Mouse (Mus musculus): ENCODE data around the gene Hypk.
A peak's percentile ranks its signal among the peaks of the same experiment; 100 is the strongest.

The Hypk gene

DNA sequence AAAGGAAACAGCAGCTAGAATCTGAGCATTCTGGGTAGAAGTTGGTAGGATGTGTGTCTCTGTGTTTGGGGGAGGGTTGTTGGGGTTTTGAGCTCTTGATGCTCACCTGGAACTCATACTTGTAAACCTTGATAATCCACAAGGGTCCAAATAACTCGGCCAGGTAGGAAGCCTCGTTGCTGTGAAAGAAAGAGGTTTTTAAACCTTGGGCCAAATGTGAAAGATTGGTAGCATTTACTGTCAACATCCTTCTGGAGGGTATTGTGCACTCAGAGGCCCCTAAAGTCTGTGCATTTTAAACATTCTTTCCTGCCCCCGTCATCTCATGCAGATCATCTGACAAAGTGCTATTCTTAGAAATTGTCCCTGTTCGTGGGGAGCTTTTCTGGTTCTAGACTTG is at the start of gene Hypk:
Hypk (plus strand) TSS at position 301 of the 400 bp plus-strand sequence.
- DNase-seq (ENCODE audit: extremely low read depth, insufficient read length, low spot score): no peak

- no peak for DNase-seq (ENCODE audit: extremely low read depth, insufficient read length, low spot score)
Observed at GRCm38 (mm10) chr2:121403296-121403695, 49.8 kb upstream of the Hypk start.

DNA sequence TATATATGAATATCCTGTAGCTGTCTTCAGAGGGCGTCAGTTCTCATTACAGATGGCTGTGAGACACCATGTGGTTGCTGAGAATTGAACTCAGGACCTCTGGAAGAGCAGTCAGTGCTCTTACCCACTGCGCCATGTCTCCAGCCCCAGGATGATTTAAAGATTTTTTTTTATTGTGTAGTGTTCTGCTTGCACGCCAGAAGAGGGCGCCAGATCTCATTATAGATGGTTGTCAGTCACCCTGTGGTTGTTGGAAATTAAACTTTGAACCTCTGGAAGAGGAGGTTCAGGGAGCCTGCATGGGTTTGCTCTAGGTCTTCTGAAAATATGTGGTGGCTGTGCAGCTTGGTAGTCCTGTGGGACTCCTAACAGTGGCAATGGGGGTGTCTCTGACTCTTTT is 44.9 kb upstream of the Hypk start:
- peak; percentile 39 for DNase-seq (ENCODE audit: extremely low read depth, insufficient read length, low spot score)

DNA sequence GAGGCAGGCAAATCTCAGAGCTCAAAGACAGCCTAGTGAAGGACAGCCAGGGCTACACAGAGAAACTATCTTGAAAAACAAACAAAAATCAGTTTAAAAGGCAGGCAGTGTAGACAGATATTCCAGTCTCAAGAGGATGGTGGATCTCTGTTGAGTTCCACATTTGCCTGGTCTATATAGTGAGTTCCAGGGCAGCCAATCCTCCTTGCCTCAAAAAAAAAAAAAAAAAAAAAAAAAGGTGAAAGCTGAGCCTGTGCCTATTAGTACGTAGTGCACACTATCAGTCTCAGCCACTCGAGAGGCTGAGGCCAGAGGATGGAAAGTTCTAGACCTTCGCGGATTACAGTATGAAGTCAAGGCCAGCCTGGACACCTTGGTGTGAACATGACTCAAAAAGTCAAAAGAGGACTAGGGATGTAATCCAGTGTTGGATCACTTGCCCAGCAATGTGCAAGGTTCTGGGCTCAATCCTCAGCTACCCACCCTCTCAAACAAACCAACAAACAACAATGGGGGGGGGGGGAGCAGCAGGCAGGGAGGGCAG is 40.2 kb upstream of the Hypk start:
- DNase-seq (ENCODE audit: extremely low read depth, insufficient read length, low spot score): no peak

GRCm38 (mm10) chr2:121413387-121414042 is 39.6 kb upstream of the Hypk start, which contains the start of the genes Pdia3 and Catsper2:
Gene Pdia3 (plus strand): TSS chr2:121413775.
Gene Catsper2 (minus strand): TSS chr2:121413792.
- DNase-seq (ENCODE audit: extremely low read depth, insufficient read length, low spot score): peak; percentile 98

- no peak for DNase-seq (ENCODE audit: extremely low read depth, insufficient read length, low spot score)
Observed at GRCm38 (mm10) chr2:121414139-121414685, 38.9 kb upstream of the Hypk start.

GRCm38 (mm10) chr2:121415103-121415502 is 38.0 kb upstream of the Hypk start:
- no peak for DNase-seq (ENCODE audit: extremely low read depth, insufficient read length, low spot score)

GRCm38 (mm10) chr2:121415591-121415990 is 37.5 kb upstream of the Hypk start:
- no peak for DNase-seq (ENCODE audit: extremely low read depth, insufficient read length, low spot score)

GRCm38 (mm10) chr2:121416356-121416755 is 36.7 kb upstream of the Hypk start:
- DNase-seq (ENCODE audit: extremely low read depth, insufficient read length, low spot score): no peak

GRCm38 (mm10) chr2:121418476-121418875 is 34.6 kb upstream of the Hypk start:
- no peak for DNase-seq (ENCODE audit: extremely low read depth, insufficient read length, low spot score)

DNA sequence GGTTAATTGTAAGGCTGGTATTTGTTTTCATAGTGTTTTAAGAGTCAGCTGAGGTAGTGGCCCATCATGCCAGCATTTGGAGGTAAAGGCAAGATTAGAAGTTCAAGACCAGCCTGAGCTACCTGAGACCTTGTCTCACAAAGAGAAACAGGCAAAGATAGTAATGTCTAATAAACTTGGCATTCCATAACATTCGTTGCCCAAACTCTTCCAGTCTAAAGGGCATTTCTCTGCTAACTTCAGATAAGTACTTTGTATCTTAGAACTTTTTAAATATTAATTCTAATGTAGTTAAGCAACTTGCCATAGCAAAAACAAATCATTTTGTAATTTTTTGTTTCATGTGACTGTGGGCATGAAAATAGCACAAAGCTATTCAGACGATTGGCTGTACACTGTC is 29.9 kb upstream of the Hypk start:
- DNase-seq (ENCODE audit: extremely low read depth, insufficient read length, low spot score): no peak

DNA sequence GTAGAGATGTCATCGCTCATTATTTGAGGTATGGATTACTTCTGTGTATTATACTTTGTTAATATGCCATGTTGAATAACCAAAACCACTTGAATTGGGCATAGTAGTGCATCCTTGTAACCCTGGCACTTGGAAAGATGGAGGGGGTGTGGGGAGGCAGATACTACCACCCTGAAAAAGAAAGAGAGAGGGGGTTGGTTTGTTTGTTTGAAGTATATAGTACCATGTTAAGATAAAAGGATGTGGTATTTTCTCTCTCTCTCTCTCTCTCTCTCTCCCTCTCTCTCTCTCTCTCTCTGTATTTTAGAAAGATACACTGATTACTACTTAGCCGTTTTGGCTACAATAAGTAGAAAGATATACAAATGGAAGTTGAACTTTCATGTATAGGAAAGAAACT is 27.2 kb upstream of the Hypk start:
- DNase-seq (ENCODE audit: extremely low read depth, insufficient read length, low spot score): no peak

GRCm38 (mm10) chr2:121434854-121435253 is 18.2 kb upstream of the Hypk start:
- DNase-seq (ENCODE audit: extremely low read depth, insufficient read length, low spot score): no peak

DNA sequence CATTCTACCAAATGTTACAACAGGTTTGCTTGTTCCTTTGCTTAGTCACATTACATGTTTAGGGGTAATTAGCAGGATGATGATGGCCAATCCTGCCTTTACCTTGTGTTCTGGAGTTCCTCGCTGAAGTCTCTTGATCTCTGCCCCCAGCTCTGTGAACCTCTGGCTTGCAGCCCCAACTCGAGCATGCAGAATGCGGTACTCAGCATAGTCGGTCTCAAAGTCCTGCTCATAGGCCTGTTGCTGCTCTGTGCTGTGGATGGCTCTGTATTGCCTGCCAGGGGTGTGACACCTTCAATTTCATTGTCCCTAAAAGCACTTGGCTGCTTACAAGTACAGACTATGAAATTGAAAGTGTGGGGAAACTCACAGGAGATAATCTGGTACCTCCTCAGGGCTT is 13.3 kb upstream of the Hypk start:
- no peak for DNase-seq (ENCODE audit: extremely low read depth, insufficient read length, low spot score)

DNA sequence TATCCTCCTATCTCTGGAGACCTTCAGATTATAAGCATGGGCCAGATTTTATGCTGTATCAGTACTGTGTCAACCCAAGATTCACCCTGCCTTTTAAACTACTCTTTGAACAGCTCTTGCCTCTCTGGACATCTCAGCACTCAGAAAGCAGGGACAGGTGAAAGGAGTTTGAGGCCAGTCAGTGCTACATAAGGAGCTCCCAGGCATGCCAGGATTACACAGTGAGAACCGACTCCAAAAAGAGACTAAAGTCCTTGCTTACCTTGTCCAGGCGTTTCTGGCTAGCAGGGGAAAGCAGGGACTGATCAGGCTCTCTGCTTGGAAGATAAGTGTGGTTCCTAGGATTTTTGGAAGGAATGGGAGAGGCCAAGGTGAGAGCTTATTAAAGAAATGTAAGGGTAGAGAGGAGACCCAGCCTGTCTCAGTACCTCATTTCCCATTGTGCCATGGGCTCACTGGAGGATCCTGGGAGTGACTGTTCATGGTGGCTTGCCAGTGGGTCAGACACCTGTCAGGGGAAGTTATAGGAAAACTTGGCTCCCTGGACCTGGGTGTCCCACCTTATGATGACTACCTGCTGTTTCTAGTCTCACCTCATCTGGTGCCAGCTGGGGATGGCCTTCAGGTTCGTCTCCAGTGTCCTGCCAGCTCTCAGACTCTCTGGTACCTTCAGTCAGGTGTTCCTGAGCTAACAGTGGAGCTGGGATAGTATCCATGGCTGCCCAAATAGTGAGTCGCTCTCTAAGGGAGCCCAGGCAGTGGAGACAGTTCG is 12.1 kb upstream of the Hypk start:
- DNase-seq (ENCODE audit: extremely low read depth, insufficient read length, low spot score): no peak

GRCm38 (mm10) chr2:121441800-121442199 is 11.3 kb upstream of the Hypk start:
- DNase-seq (ENCODE audit: extremely low read depth, insufficient read length, low spot score): no peak

DNA sequence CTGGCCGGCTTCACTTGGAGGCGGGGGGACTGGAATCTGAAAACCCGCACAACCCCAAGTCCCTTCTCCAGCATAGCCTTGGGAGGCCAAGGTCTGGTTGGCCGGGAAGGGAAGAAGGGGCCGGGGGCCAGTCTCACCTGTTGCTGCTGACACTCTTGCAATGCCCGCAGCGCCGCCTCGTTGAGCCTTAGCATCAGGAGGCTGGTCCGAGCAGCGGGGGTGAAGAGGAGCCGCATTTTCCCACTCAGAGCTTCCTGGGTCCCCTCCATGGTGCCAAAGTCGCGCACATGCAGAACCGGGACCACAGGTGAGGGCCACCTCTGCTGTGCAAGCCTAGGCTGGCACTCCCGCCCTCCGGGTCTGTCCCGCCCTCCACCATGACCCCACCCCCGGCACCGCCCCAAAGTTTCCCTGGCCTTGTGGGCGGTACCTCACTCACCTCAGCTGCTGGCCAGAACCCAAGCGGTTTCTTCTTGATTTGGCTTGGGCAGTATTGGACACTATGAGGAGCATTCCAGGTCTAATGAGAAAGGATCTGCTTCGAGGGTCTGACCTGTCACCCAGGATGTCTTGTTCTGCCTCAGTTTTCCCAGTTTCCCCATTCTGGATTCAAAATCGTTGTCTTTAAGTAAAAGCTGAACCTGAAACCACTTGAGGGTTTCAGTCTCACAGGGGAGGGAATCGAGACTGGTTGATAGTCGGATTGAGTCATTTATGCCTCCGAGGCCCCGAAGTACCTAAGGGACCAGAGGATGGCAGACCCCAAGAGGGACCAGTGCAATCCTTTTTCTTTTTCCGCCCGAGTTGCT is 10.6 kb upstream of the Hypk start:
- DNase-seq (ENCODE audit: extremely low read depth, insufficient read length, low spot score): peak; percentile 31

GRCm38 (mm10) chr2:121443068-121443349 is 10.1 kb upstream of the Hypk start:
- no peak for DNase-seq (ENCODE audit: extremely low read depth, insufficient read length, low spot score)

DNA sequence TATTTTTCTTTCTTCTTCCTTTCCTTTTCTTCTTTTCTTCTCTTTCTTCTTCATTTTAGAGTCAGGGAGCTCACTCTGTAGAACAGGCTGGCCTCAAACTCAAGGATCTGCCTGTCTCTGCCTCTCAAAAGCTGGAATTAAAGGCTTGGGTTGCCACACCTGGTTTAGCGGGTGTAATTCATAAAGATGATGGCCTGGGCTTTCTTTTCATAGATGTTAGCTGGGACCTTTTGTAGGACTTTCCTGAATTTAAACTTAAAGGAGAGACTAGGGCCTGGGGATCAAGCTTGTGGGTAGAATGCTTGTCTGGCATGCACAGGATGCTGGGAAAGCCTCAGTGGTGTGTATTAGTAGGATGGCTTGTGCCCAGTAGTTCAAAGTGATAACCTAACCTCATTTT is 8.9 kb upstream of the Hypk start, which contains the start of gene Ell3:
Ell3 (minus strand) TSS at position 101 of the 400 bp plus-strand sequence.
- no peak for DNase-seq (ENCODE audit: extremely low read depth, insufficient read length, low spot score)

GRCm38 (mm10) chr2:121445117-121445516 is 8.0 kb upstream of the Hypk start:
- DNase-seq (ENCODE audit: extremely low read depth, insufficient read length, low spot score): no peak

DNA sequence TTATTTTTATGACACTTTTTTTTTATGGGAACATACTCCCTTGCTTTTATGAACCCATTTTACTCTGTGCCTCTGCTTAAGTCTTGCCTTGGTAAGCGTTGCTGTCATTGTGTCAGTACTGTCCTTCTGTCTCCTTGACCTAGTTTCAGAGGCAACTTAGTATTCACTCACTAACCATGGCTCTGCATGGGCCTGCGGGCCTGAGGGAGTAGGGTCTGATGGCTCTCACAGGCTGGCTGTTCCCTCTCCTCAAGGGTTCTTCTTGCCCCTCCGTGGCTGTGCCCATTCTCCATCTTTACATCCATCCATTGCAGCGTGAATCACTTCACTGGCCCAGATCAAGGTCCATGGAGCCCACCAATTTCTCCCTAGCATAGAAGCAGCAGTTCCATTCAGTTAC is 6.6 kb upstream of the Hypk start:
- no peak for DNase-seq (ENCODE audit: extremely low read depth, insufficient read length, low spot score)
